Mouse (Mus musculus): ENCODE data around the gene Lin52.

Gene Lin52

GRCm38 (mm10) chr12:84589825-84590761, 138.9 kb downstream of the Lin52 start:
- DNase-seq (ENCODE audit: extremely low read depth, low read depth) = peak; percentile 64

Data from MEL-GATA-1-ER (cell line).